Mouse (Mus musculus): ENCODE measurements around the gene Tmem110.

Gene Tmem110

DNA sequence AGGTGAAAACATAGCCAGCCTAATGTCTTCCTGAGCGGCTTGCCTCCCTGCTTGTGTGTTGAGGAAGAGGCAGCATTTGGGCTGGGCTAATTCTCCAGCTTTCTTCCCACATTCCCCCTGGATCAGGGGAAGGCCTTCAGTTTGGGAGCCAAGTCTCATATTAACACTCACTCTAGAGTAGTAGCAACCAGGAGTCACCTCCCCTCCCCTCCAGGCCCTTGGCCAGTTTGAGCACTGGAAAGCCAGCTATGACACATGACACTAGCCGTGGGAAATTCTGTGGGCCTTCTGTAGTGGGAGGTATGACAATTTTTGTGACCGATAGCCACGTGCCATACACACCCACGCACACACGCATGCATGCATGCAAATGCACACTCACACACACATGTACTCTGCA lies 80.6 kb downstream of the Tmem110 start:
- peak; percentile 52 for DNase-seq

DNA sequence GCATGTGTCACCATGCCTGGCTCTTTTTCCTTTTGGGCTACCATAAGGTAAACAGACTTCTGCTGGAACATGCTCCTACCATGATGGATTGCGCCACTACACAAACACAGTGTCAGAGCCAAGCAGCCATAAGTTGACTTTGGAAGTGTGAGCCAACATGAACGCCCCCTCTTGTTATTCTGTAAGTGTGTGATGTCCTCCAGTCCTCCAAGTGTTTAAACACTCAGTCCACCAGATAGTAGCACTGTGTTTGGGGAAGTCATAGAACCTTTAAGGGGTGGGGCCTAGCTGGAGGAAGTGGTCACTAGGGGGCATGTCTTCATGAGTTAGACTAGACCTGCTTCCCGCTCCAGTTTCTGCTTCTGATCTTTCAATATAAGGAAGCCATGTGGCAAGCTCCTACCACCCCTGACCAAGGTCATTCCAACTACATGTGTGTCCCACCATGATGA lies 82.5 kb downstream of the Tmem110 start:
- DNase-seq = peak; percentile 90

DNA sequence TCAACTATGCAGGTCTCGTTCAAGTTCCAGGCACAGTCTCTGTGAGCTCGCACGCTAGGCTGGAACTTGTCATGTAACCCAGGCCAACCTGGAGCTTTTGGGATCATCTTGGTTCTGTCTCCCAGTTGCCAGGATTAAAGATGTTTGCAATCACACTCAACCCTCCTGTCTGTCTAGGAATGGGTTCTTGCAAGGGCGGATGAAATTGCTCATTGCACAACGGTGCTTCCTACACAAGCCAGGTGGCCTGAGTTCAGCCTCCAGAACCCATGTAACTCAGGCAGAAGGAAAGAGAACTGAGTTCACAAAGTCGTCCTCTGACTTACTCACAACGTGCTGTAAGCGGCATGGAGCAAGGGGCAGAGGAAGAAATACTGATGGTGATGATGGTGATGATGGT lies 85.8 kb downstream of the Tmem110 start:
- DNase-seq = peak; percentile 65

DNA sequence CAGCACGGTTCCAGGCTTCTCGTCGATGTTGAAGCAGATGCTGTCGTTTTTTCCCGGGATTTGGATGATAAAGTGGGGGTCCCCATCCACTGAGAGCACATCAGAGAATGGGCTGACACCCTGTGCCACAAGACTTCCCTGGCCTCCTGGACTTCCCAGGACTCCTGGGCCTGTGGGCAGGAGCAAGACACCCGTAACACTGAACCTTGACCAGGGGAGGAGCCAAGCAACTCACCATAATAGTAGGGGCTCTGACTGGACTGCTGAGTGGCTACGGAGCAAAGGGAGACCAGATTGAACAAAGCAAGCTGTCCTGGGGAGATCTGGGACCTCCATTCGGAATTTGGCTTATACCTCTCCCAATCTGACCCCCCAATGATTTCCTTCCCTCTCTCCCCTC lies 87.3 kb downstream of the Tmem110 start:
- DNase-seq = no peak

DNA sequence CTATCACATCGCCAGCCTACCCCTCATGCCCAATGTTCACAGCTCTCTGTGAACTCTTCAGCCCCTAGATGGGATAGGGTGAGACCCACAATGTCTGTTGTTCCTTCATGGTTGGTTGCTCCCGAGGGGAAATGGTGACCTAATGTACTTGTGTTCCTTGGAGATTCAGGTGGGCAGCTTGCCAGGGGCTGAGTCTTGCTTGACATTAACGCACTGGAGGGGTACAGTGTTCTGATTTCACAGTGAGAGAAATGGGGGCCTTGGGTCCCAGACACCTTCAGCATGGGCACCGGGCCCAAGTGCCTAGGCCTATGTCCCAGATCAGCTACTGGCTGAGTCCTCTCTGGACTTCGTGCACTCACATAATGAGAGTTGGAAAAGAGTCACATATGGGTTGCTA lies 88.0 kb downstream of the Tmem110 start:
- DNase-seq = peak; percentile 22

DNA sequence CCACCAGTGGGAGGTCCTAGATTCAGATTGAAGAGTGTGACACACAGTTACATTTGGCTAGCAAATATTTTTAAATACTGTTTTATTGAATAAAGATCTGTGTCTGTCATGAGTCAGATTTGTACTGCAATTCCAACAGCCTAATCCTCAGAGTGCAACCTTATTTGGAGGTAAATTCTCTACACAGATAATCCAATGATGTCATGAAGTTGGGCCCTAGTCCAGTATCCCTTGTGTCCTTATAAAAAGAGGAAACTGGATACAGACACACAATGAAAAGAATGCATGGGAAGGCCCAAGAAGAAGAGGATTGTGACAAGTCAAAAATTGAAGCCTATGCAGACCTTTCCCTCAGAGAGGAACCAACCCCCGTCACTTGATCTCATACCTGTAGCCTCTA lies 91.1 kb downstream of the Tmem110 start:
- DNase-seq = peak; percentile 15

DNA sequence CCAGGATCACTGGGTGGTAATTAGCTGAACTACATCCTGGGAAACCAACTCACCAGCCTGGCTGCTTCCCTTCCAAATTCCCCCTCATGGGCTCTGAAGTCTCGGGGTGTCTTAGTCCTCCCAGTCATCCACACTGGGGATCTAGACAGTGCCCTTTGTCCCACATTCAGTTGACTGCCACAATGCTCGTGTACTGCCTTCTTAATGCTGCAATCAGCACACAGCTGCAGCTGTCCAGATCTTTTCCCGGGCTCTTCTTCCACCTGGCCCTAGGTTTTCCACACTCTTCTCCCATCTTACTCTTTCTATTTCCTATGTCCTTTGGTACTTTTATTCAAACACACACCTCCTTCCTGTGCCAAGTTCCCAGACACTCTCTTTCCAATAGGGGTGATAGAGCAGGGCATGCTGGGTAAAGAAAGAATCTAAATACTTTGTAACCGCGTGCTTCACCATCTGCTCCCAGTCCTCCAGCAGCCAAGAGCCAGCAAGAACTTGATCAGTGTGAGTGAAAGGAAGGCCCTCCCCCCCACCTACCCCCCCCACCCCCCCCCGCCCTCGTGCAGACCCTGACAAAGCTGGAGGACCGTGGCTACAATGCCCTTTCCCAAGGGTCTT lies 96.8 kb downstream of the Tmem110 start:
- no peak for DNase-seq

DNA sequence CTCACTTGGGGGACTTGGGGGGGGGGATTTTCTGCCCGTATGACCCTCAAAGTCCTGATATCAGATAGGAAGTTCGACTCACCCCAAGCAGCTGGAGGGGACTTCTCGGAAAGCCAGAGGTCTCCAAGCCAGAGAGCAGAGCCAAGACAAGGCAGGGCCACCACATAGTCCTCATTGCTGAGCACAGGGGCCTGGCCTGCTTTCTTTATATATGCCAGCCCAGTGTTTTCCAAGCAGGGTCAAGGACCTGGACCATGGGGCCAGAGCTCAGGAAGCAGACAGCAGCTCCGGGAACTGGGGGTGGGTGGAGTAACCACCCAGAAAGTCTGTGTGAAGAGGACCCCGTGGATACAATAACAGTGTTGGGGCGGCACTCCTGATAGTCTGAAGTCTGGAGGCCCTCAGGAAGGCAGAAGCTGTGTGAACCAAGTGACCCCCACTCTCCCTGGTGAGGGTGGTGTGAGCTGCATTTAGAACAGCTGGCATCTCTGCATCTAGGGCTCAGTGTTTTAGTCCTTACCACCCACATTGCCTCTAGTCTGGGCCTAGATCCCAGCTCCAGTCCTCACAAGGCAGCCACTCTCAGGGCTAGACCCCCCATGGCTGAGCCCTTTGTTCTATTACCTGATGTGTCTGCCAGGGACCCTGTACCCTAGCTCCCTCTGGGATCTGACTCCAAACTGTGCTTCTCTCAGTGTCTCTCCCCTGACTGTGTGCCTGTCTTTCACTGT lies 98.2 kb downstream of the Tmem110 start, which contains the start of gene Itih3:
TSS of gene Itih3 (minus strand) at position 386 of the 731 bp plus-strand sequence.
- no peak for DNase-seq

DNA sequence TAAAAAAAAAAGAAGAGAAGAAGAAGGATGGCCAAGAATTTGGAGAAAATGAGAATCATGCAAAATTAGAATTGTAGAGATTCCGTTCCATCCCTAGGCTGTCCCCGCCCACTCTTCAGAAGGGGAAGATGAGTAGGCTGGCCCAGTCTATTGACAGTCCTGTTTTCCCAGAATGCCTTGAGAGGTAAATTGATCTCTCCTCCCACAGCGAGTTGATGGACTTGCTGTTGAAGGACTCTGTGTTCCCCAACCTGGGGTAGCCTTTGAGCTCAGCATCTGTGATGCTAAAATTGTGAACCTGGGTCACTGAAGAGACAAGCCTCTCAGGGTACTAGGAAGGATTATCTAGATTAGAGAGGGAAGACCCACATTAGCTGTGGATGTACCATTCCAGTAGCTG lies 100.1 kb downstream of the Tmem110 start:
- no peak for DNase-seq

Measured in lung, postnatal 36 days (tissue).